ENCODE assay signal across 16 mouse cellular contexts in the genomic region with DNA sequence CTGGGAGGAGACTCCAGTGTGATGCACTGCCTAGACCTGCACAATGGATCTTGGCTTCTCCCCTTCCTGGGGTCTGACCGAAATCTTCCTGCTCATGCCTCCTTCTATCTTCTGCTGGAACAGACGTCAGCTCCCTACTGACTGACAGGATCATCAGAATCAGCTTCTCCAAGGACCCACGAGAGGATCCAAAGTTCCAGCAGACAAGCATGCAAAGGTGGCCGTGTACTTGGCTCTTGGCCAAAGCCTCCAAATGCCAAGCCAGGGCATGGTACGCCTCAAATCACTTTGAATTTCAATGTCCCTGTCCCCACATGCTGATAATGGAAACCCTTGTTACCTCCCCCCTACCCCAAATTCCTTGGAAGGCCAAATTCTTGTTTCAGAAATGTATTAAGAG. TPM values are rescaled to one million over a fixed set of nuclear protein-coding genes. Genes with fewer than 3 reads are reported as not detected.
DNase-seq lines count a peak whose midpoint lies in the region; ATAC-seq and TF ChIP-seq lines count a peak whose summit lies in the region.
"Had no signal": no experiment of that assay in that cellular context is flagged by ENCODE, and none has a peak within 500 bp of the region (broad histone marks: within the 10 kb centered on the region; RNA-seq: fewer than 3 reads in every experiment).

No protein-coding gene starts in this region.

- H3K4me3 ChIP-seq in forebrain, embryonic 13.5 days = no peak overlapping the region
- no peak overlapping the region for H3K4me3 ChIP-seq in forebrain, embryonic 16.5 days (replicated peaks; ENCODE audit: low read length)
- H3K4me3 ChIP-seq in layer of hippocampus, adult 2 months = no peak overlapping the region
- no peak overlapping the region for H3K4me3 ChIP-seq in liver, embryonic 12.5 days
- H3K4me3 ChIP-seq: heart, embryonic 10.5 days; hindbrain, embryonic 12.5 days had no signal

- H3K27me3 ChIP-seq in forebrain, embryonic 13.5 days = no peaks in the 10 kb centered on the region
- no peaks in the 10 kb centered on the region for H3K27me3 ChIP-seq in forebrain, embryonic 16.5 days (replicated peaks; ENCODE audit: control insufficient read depth, insufficient read depth, low read length)
- peaks cover 33% of the 10 kb centered on the region for H3K27me3 ChIP-seq in liver, embryonic 12.5 days (replicated peaks)

- H3K9me3 ChIP-seq in forebrain, embryonic 13.5 days (replicated peaks) = no peaks in the 10 kb centered on the region
- no peaks in the 10 kb centered on the region for H3K9me3 ChIP-seq in forebrain, embryonic 16.5 days (ENCODE audit: control insufficient read depth, low read length)
- no peaks in the 10 kb centered on the region for H3K9me3 ChIP-seq in liver, embryonic 12.5 days (replicated peaks)
- H3K9me3 ChIP-seq: G1E; heart, embryonic 10.5 days; hindbrain, embryonic 12.5 days had no signal

- no peaks in the 10 kb centered on the region for H3K36me3 ChIP-seq in forebrain, embryonic 13.5 days (ENCODE audit: poor library complexity, severe bottlenecking)
- no peaks in the 10 kb centered on the region for H3K36me3 ChIP-seq in forebrain, embryonic 16.5 days (ENCODE audit: control insufficient read depth, insufficient read depth)
- H3K36me3 ChIP-seq in liver, embryonic 12.5 days = no peaks in the 10 kb centered on the region
- H3K36me3 ChIP-seq: G1E; heart, embryonic 10.5 days; hindbrain, embryonic 12.5 days had no signal

- H3K9ac ChIP-seq in forebrain, embryonic 13.5 days = no peak overlapping the region
- no peak overlapping the region for H3K9ac ChIP-seq in forebrain, embryonic 16.5 days (replicated peaks; ENCODE audit: low read depth, low read length)
- H3K9ac ChIP-seq in liver, embryonic 12.5 days = no peak overlapping the region
- H3K9ac ChIP-seq: hindbrain, embryonic 12.5 days; lung, embryonic 14.5 days had no signal

- no peak for ATAC-seq in forebrain, embryonic 13.5 days
- no peak; the same call in 1 of the 2 replicates for ATAC-seq in forebrain, embryonic 16.5 days
- no peak for ATAC-seq in liver, embryonic 12.5 days

- no peak for TF ChIP-seq CTCF in layer of hippocampus, adult 2 months (conservative IDR thresholded peaks at IDR 0.05)

- peak in 1 of 2 experiments; percentile 34 for DNase-seq in layer of hippocampus, adult 2 months (ENCODE audit: low spot score in 2 of 2)
- DNase-seq in layer of hippocampus, adult 18-20 months (ENCODE audit: low spot score in 2 of 2) = no peak
- peak; percentile 15 for DNase-seq in R1 (ENCODE audit: low read depth, low spot score)
- peak; percentile 81 for DNase-seq in cerebellum, adult 9-10 months
- DNase-seq in thymus, postnatal 0 days (ENCODE audit: low spot score) = no peak
- DNase-seq: B cell, adult 2 months; thymus, postnatal 25 days had no signal

- WGBS in forebrain, embryonic 13.5 days = 47% methylated on average over 5 of the region's 5 CpGs
- 25% methylated on average over 5 of the region's 5 CpGs for WGBS in forebrain, embryonic 16.5 days
- 58% methylated on average over 5 of the region's 5 CpGs for WGBS in liver, embryonic 12.5 days (ENCODE audit: insufficient replicate concordance)

- no peak overlapping the region for H3K4me2 ChIP-seq in forebrain, embryonic 13.5 days
- no peak overlapping the region for H3K4me2 ChIP-seq in forebrain, embryonic 16.5 days (ENCODE audit: low read length)
- H3K4me2 ChIP-seq in liver, embryonic 12.5 days = no peak overlapping the region
- H3K4me2 ChIP-seq: hindbrain, embryonic 12.5 days; lung, embryonic 14.5 days had no signal

- peaks cover 37% of the 10 kb centered on the region for H3K4me1 ChIP-seq in forebrain, embryonic 13.5 days
- H3K4me1 ChIP-seq in forebrain, embryonic 16.5 days (replicated peaks; ENCODE audit: control insufficient read depth, insufficient read depth, low read length) = peaks cover 33% of the 10 kb centered on the region
- H3K4me1 ChIP-seq in liver, embryonic 12.5 days = no peaks in the 10 kb centered on the region

- H3K27ac ChIP-seq in forebrain, embryonic 13.5 days = peak overlapping the region; percentile 57
- no peak overlapping the region; the same call in 1 of the 2 replicates for H3K27ac ChIP-seq in forebrain, embryonic 16.5 days (ENCODE audit: low read length)
- H3K27ac ChIP-seq in layer of hippocampus, adult 2 months = peak overlapping the region; percentile 97
- no peak overlapping the region for H3K27ac ChIP-seq in liver, embryonic 12.5 days
- H3K27ac ChIP-seq: heart, embryonic 10.5 days; hindbrain, embryonic 12.5 days; kidney, postnatal 0 days had no signal

RNA-seq across cellular contexts. Expression of a gene that starts 5.9 kb away (rescaled TPM):
- 10.1 and 12.2 TPM in 2 replicates for polyA plus RNA-seq in forebrain, embryonic 13.5 days (2015; fragmentation: Nextera tagmentation; extraction: Ambion mirVana)
- 22.6 and 35.7 TPM in 2 replicates for polyA plus RNA-seq in forebrain, embryonic 16.5 days (2015; fragmentation: Nextera tagmentation; extraction: Ambion mirVana)
- 100 to 1,000 TPM; 543 to 554 TPM for total RNA-seq in layer of hippocampus, adult 2 months (2021)
- 100 to 1,000 TPM; 449 to 457 TPM for total RNA-seq in layer of hippocampus, adult 18-20 months (2021)
- not detected in 2 replicates for polyA plus RNA-seq in thymus, postnatal 0 days (2015; fragmentation: Nextera tagmentation; extraction: Ambion mirVana)
- 0.13 and 0.14 TPM in 2 replicates for polyA plus RNA-seq in liver, embryonic 12.5 days (2016; fragmentation: Nextera tagmentation; extraction: Ambion mirVana)
- total RNA-seq: megakaryocyte-erythroid progenitor cell, adult 5-6 weeks had no signal
- polyA plus RNA-seq: G1E had no signal

RNA-seq across cellular contexts. Expression of a gene that starts 37.2 kb away (rescaled TPM):
- polyA plus RNA-seq in forebrain, embryonic 13.5 days (2015; fragmentation: Nextera tagmentation; extraction: Ambion mirVana) = 56.9 and 57.1 TPM in 2 replicates
- 47.4 and 55.0 TPM in 2 replicates for polyA plus RNA-seq in forebrain, embryonic 16.5 days (2015; fragmentation: Nextera tagmentation; extraction: Ambion mirVana)
- total RNA-seq in layer of hippocampus, adult 2 months (2021) = 1 to 10 TPM; 4.8 to 5.0 TPM
- 1 to 10 TPM; 4.3 to 4.8 TPM for total RNA-seq in layer of hippocampus, adult 18-20 months (2021)
- polyA plus RNA-seq in thymus, postnatal 0 days (2015; fragmentation: Nextera tagmentation; extraction: Ambion mirVana) = 5.5 and 10.7 TPM in 2 replicates
- polyA plus RNA-seq in liver, embryonic 12.5 days (2016; fragmentation: Nextera tagmentation; extraction: Ambion mirVana) = 11.0 and 16.3 TPM in 2 replicates
- total RNA-seq: megakaryocyte-erythroid progenitor cell, adult 5-6 weeks had no signal
- polyA plus RNA-seq: G1E had no signal

RNA-seq across cellular contexts. Expression of a gene that starts 46.2 kb away (rescaled TPM):
- 91.2 and 96.8 TPM in 2 replicates for polyA plus RNA-seq in forebrain, embryonic 13.5 days (2015; fragmentation: Nextera tagmentation; extraction: Ambion mirVana)
- polyA plus RNA-seq in forebrain, embryonic 16.5 days (2015; fragmentation: Nextera tagmentation; extraction: Ambion mirVana) = 111 and 118 TPM in 2 replicates
- total RNA-seq in layer of hippocampus, adult 2 months (2021) = 10 to 100 TPM; 26.2 to 28.5 TPM
- 10 to 100 TPM; 26.6 to 27.4 TPM for total RNA-seq in layer of hippocampus, adult 18-20 months (2021)
- 26.0 and 26.2 TPM in 2 replicates for polyA plus RNA-seq in thymus, postnatal 0 days (2015; fragmentation: Nextera tagmentation; extraction: Ambion mirVana)
- polyA plus RNA-seq in liver, embryonic 12.5 days (2016; fragmentation: Nextera tagmentation; extraction: Ambion mirVana) = 12.9 and 14.8 TPM in 2 replicates

RNA-seq across cellular contexts. Expression of a gene that starts 56.9 kb away (rescaled TPM):
- 43.4 and 48.2 TPM in 2 replicates for polyA plus RNA-seq in forebrain, embryonic 13.5 days (2015; fragmentation: Nextera tagmentation; extraction: Ambion mirVana)
- 32.6 and 36.1 TPM in 2 replicates for polyA plus RNA-seq in forebrain, embryonic 16.5 days (2015; fragmentation: Nextera tagmentation; extraction: Ambion mirVana)
- total RNA-seq in layer of hippocampus, adult 2 months (2021) = 10 to 100 TPM; 47.4 to 47.9 TPM
- 10 to 100 TPM; 37.4 to 49.3 TPM for total RNA-seq in layer of hippocampus, adult 18-20 months (2021)
- 6.7 and 8.9 TPM in 2 replicates for polyA plus RNA-seq in thymus, postnatal 0 days (2015; fragmentation: Nextera tagmentation; extraction: Ambion mirVana)
- polyA plus RNA-seq in liver, embryonic 12.5 days (2016; fragmentation: Nextera tagmentation; extraction: Ambion mirVana) = 4.8 TPM in 2 replicates

Comparison
In these comparisons a context has a peak if more than half of its experiments do, and no peak if none do; other contexts are left out.
1. H3K27ac ChIP-seq: peak in forebrain, embryonic 13.5 days (single experiment) and layer of hippocampus, adult 2 months (single experiment); none in forebrain, embryonic 16.5 days (single experiment) and liver, embryonic 12.5 days (single experiment).
2. DNase-seq: peak in R1 (single experiment) and cerebellum, adult 9-10 months (single experiment); none in layer of hippocampus, adult 18-20 months (0 of 2) and thymus, postnatal 0 days (single experiment).